Mouse (Mus musculus) A20 (cell line): ENCODE results near the gene Esrrg.

Source experiments
- DNase-seq: peaks from one replicate; pipeline ENCODE4 v3.0.0-alpha.2; 2011; ENCODE audit warnings: low read depth, low spot score

Esrrg gene

DNA sequence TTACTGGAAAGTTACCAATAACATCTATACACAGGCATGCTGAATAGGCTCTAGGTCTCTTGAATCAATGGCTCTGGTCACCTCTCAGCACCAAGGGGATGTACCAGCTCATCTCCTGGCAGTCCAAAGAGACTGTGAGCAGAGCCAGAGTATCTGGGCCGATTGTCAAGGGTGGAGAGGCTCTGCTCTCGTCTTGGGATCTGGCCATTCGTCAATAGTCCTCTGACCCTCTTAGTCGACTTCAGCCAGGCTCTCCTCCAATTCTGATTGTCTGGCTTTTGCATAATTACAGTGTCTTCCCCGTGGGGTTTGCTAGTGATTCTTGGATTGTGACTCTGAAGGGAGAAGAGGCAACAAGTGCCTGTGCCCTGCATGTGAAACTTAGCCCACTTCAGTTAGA lies 41.3 kb downstream of the Esrrg start:
- no peak for DNase-seq

DNA sequence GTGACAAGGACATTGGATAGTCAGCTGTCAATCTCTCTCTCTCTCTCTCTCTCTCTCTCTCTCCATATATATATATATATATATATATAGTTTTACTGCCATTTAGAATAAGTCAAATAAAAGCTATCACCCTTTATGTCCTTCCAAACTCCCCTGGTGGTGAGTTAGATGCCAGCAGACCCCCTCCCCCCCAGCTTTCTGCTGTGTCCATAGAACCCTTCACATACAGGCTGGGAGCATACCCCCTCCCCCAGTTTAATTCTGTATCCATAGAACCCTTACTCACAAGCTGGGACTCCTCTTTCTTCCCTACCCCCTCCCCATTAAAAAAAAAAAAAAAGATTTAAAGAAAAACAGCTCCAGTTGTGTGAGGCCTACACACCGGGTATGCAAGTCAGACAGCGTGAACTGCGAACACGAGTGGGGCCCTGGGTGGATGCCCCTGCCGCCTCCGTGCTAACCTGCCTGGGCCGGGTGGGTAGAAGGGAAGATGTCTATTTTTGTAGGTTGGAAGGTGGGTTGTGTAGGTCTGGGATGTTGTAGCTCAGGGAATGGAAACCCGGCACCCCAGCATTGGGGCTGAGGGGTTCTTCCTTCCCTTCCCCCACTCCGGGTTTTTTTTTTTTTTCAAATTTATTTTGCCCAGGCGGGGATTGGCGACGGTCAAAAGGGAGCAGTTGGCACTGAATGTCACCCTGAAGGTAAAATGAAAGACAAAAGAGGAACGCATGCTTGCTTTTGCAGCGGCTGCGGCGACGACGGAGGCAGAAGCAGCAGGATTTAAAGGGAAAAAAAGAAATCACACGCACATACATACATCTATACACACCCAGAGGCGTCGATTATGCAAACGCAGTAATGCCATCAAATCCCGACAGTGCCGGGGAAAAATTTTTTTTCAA lies 42.4 kb downstream of the Esrrg start:
- DNase-seq, result no peak

DNA sequence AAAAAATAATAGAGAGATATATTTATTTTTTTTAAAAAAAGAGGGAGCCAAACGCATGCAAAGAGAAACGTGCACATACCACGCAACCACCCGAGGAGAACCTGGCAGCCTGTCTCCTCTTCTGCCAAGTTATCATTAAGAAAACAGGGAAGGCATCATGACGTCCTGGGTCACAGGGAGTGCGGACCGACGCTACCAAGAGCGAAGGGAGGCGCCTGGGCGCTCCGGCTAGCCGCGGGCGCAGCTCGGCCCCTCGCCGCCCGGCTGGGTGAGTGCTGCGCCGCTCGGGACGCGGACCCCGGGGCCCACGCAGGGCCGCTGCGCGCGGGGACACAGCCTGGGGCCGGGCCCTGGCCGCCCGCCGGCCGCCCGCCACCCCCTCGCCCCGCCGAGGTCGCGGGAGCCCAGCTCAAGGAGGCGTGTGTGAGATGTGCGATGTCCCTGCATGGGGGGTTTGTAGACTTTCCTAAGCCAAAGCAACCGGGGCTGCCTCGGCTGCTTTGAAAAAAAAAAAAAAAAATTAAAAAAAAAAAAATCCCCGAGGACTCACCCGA lies 43.2 kb downstream of the Esrrg start:
- DNase-seq, result no peak

DNA sequence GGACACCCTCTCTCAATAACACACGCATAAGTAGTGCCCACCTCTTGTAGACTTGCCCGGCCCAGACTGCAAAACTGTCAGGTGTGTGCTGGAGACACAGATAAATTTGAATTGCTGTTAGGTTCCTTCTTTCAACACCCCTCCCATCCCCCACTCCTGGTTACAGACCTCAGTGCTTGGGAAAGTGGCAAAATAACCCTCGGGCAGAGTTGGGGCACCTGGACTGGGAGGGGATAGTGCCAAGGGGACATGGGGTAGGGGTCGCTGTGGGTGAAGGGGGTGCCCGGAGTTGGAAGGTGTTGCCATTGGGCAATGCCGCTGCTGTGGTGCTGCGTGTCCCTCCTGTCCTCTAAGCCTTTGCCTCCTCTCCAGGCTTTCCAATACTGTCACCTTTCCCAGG lies 43.9 kb downstream of the Esrrg start:
- no peak for DNase-seq

DNA sequence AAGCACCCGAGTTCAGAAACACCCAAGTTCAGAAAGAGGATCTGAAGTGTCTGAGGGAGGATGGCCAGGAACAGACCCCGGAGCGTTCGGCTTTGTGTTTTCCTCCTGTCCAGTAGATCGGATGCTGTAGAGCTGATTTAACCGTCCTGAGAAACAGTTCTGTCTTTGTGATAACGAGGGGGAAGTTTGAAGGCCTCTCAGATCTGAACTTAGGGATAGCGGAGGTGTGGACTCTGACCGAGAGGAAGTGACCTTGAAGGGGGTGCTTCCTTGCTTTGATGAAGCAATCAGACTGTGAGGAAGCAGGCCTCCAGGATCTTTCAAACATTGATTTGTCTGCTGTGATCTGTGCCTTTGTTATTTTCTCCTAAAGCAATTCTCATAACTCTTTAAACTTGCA lies 44.8 kb downstream of the Esrrg start:
- no peak for DNase-seq

DNA sequence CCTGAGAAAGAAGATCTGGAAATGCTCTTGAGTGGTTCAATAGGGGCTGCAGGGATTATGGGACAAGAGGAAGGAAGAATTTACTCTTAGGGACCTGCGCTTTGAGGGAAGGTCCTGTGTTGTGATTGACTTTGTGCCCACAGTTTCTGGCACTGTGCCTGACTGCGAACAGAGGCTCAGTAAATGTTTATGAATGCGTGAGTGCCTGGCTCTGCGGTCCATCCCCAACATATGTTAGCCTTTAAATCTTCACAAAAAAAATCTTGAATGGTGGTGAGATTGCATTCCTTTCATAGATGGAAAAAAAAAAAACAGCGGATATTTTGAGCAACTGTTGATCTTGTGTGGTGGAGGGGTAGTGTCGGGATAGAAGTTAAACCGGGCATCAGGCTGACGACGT lies 52.4 kb downstream of the Esrrg start:
- no peak for DNase-seq

DNA sequence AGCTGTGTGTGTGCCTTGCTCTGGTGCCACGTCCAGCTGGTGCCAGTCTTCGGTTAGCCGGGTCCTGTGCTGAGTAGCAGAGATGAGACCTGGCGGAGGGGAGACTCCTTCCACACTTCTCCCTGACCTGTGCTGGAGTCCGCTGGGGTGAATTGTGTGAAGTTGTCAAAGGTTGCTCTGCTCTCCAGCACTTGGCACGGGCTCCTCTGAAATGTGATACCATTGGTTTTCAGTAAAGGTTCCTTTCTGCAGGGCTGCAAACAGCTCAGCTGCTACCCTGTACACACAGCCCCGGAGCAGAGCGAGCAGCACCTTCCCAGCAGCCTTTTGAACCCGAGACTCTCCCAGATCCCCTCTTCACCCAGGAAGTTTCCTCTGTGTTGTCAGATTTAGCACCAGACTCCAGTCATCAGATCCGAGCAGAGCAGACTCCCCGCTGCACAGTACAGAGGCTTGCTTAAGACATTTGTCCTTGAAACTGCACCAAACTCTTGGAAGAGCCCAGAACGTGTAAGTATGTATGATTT lies 53.6 kb downstream of the Esrrg start:
- no peak for DNase-seq

DNA sequence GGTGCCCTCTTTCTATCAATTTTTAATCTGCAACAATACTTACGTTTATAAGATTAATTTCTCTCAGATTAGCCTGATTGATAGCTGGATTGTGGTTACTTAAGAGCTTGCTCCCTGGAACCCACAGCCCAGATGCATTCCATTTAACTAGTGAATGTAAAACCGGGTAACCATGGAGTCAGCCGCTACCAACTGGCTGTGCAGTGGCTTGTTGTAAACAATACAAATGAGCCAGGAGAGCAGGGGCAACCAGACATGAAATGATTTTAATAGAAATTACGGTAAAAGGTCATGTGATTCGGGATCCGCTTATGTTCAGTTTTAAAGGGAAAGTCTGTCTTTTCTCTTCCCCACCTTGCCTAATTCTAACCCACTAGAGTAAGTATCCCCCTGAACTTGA lies 54.8 kb downstream of the Esrrg start:
- DNase-seq, result no peak

DNA sequence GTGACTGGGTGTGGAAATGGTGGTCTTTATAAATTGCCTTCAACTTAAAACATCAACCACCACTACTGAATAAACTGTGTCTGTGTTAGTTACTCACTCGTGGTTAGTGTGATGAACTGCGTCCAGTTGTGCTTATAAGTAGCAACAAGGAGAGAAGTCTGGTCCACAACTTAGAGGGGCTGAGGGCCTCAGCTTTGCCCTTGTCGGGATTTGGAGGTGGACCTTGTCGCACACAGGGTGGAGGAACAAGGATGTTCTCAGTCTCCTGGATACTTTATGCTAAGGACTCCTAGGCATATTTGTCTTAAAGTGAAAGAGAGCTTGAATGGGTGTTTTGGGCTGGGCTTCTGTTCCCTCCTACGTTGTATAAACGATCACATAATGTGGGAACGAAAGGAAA lies 55.7 kb downstream of the Esrrg start:
- DNase-seq, result no peak

DNA sequence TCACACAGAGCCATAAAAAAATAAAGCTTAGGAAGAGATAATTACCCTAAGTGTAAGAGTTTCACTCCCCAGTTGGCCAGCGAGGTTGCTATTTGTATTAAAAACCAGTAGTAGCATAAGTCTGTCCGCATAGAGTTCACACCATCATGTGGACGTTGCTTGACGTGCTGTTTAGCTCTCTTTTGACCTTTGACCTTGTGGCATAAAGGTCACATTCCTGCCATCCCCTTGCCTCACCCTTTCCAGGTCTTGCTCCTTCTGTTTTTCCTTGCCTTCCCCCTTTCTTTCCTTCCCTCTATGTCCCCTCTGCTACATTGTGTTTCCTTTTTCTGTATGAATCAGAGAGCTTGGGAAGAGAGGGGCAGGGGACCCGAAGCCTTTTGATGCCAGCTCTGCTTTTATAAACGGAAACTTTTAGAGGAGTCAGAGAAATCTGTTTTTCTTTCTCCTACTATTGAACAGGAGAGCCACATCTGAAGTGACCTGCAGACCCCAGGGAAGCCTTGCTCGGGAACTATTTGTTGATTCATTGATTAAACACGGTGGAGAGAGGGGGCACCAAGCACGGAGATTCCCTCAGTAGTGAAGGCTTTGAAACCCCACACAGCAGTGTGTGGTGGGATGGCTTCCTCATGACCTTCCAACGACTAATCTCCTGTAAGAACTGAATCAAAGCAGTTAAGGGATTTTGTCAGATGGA lies 57.5 kb downstream of the Esrrg start:
- no peak for DNase-seq

DNA sequence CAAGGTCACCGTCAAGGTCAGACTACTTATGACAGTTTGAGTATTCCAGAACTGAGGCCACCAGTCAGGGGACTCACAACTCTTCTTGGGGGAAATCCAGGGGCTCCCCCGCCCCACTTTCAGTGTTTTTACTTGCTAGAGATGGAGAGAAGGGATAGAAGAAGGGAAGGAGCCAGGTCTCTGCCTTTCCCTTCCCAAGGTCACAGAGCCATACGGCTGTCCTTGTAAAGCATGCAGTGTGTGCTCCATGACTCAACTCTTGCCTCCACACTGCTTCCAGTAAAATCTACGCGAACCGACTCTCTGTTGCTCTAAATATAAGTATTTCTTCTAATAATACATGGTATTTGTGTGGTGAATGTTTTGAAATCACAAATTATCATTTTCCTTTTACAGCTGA lies 61.2 kb downstream of the Esrrg start:
- DNase-seq, result no peak

DNA sequence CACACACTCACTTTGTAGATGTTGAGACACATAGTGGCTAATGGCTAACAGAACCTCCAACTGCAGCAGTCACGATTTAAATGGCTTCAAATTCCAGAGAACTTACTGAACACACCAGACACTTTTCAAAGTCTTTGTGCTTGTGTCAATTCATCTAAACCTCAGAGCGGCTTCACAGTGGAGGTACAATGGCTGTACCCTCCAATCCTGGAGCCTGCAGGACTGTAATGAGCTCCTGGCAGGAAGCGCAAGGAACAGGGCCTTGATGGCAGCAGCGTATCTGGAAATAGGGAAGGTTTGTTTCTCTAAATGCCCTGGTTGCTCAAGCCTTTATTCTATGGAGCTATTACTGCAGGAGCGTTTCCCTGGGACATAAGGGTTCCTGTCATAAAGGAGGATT lies 63.9 kb downstream of the Esrrg start:
- DNase-seq, result no peak

DNA sequence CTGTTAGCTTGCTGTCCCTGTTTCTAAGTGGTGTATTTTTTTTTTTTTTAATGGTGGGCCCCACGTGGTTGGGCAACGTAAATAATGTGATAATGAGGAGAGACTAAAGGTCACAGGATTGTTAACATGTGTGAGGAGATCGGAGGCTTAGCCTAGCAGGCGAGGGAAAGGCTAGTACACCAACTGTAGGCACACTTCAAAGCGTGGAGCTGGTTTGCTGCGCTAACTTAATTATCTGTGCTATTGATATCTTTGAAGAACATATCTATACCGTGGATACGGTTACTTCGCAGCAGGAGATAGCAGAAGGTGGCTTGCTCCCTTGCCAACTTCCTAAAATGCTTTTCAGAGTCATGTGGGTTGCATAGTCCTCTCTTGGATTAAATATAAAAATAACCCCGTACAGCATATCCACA lies 66.2 kb downstream of the Esrrg start:
- DNase-seq, result no peak

DNA sequence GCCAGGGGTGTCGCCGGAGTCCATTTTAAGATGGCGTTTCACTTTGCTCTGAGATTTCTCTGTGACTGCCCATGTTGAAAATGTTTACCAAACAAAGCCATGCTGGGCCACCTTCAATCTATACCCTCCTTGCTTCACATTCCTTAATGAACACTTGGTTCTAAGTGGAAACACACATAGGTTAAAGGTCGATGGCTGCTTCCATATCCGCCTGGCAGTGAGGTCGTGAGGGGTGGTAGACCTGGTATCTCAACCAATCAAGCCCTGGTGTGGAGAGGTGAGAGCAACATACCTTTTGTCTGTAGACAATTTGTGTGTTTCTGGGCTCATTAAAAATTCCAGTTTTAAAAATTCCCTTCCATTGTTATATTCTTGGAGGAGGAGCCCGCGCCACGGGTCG lies 68.0 kb downstream of the Esrrg start:
- no peak for DNase-seq

DNA sequence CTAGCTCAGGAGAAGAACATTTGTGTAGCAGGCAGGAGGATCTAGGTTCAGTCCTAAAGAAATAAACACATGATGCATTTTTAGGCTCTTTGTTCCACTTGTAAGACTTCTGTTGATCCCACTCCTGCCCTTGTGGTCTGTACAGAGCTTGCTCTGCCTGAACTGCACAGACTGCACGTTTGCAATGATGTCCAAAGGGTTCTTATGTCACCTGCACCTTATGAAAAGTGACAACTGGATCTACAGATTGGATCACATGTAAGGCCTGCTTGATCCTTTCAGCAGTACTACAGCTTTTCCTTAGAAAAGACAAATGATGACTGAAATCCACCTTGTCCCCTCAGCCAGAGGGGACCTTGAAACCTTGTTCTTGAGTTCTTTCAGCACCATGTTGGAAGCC lies 70.7 kb downstream of the Esrrg start:
- DNase-seq, result no peak

DNA sequence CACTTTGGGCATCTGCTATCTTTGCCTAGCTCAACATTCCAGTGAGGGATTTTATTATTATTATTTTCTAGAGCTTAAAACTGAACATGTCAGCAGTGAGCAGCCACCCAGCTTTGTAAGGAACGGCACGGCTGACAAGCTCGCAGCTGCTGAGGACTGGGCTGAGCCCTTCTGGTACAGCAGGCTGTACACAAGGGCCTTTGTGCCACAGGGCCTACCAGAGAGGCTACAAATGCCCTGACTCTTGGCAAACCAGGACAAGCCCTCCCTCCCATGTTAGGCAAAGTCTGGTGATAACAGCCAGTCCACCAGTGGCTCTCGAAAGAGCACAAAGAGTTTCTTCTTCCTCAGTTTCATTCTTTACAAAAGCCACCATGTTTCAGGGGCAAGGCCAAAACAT lies 75.9 kb downstream of the Esrrg start:
- no peak for DNase-seq

DNA sequence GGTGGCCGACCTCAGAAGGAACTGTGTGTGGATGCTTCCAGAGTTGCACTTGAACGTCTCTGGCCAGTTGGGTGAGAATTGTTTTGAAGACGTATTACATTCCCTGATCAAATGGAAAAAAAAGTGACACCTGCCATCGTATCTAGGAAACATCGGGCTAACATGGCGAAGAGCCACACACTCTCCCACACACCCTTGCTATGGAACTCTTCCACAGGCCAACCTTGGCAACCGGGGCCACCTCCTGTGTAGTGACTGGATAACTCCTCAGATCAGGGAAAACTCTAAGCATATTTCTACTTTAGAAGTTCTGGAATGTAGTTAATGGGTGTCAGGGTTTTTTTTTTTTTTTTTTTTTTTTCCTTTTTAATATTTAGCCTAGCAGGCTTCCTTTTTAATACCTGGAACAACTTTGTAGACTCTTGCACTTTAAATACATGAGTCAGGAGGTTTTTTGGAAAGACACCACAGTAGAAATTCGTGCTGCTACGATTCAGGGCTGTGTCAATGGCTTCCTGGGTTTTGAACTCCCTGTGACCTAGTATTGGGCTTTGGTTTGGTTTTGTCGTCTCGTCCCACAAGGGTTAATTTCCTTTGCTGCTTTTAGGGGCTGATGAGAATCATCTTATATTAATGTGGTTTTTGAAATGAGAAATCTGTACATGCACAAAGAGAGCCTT lies 83.4 kb downstream of the Esrrg start:
- no peak for DNase-seq

DNA sequence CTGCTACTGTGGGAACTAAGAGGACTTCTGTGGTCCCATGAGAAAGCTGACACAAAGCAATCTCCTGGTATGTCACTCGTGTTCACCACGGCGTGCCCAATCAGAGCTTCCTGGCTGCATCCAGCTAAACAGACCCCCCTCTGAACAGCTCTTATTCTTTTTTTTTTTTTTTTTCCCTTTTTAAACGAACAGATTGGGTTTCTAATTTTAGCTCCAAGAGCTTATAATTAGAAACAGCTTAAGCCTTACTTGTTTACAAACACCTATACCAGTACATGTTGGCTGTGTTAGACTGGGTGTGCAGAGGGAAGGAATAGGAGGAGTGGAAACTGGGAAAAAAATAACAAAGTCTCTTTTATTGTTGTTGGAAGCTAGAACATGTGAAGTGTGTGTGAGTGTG lies 86.3 kb downstream of the Esrrg start:
- no peak for DNase-seq

DNA sequence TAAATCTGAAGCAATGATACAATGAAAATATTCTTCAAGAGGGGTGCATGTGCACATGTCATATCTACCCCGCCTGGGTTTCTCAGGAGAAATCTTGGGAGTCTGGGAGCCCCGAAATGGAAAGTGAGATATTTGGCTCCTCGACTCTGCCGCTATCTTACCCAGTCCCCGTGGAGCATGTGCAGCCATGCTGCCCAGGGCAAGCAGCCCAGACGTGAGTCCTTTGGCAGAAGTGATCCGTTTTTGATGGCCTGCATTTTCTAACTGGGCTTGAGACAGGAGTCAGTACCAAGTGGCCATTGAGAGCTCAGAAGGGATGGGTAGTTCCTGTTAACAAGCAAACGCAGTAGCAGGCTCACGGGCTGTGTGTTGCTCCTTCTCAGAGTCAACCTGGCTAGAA lies 89.6 kb downstream of the Esrrg start:
- no peak for DNase-seq

DNA sequence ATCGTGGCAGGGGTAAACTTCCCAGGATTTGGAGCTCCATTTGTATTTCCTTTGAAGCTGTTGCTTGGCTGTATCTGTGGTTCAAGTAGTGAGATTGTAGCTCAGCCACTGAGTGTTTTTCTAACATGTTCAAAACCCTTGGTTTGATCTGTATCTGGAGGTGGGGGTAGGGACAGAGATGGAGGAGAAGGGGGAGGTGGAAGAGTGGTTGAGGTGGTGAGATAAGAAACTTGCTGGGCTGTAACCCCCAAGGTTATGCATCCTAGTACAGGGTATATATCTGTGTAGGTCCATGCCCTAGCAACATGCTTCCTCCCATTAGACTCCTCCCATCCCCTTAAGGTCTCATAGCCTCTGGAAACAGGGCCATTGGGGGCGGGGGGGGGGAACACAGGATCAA lies 92.4 kb downstream of the Esrrg start:
- no peak for DNase-seq

DNA sequence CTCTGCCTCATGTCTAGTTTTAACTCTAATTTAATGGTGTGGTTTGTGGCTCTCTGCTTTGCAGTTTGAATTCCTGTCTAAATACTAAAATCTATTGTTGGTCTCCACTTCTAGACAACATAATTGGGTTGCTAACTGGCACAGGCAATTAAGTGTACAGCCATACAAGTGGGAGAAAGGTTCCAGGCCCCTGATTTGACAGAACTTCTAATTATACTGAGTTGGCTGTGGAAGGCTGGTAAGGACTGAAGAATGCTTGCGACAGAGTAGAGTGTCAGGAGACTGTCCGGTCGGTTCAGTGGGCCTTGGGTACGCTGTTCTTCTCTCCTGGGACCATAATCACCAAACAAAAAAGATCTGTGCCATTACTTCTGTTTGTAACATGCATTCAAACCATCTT lies 96.3 kb downstream of the Esrrg start:
- DNase-seq, result no peak

DNA sequence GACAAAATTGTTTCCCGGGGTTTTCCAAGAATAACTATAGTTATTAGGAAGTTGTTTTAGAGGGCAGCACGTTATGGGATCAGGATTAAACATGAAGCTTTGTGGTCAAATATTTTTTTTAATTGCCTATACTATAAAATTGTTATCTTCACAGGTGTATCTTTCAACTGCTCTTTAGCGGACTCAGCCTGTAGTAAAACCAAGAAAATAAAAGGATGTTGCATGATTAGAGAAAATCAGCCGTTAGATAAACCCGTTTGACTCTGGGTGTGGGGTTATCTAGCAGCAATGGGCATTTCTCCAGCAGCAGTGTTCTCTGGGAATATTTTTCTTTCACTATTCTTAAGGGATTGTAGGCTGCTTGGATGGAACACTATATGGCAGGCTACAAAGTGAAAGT lies 96.8 kb downstream of the Esrrg start:
- no peak for DNase-seq
